Mouse (Mus musculus) testis, postnatal 10 days (tissue): ENCODE results near the gene Lce1c.
"Not testable (repeated sequence)": the region's sequence is repeated elsewhere in the genome, so short reads cannot be mapped to it uniquely, and the experiment has no call there.

ENCODE experiments used
- DNase-seq: peaks from one replicate; pipeline ENCODE4 v3.0.0; 2021; ENCODE audit warnings: low spot score

Gene Lce1c

DNA sequence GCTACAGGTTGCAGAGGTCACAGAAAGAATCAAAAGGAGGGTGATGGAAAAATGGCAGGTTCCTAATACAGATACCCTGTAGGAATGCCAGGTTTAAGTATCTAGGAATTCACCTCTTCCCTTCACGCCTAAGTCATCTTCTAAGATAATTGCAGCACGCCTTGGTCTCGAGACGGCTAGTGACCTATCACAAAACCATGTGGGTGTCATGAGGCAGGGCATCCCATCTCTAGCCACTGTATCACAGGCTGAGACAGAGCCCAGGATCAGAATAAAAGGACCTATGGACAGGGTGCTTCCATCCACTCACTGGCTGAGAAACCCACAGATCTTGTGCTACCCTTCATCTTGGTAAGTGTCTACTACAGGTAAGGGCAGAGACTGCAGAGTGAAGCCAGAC is at the start of gene Lce1c:
Gene Lce1c (plus strand): TSS at position 301 of the 400 bp plus-strand sequence.
- DNase-seq = no peak

DNA sequence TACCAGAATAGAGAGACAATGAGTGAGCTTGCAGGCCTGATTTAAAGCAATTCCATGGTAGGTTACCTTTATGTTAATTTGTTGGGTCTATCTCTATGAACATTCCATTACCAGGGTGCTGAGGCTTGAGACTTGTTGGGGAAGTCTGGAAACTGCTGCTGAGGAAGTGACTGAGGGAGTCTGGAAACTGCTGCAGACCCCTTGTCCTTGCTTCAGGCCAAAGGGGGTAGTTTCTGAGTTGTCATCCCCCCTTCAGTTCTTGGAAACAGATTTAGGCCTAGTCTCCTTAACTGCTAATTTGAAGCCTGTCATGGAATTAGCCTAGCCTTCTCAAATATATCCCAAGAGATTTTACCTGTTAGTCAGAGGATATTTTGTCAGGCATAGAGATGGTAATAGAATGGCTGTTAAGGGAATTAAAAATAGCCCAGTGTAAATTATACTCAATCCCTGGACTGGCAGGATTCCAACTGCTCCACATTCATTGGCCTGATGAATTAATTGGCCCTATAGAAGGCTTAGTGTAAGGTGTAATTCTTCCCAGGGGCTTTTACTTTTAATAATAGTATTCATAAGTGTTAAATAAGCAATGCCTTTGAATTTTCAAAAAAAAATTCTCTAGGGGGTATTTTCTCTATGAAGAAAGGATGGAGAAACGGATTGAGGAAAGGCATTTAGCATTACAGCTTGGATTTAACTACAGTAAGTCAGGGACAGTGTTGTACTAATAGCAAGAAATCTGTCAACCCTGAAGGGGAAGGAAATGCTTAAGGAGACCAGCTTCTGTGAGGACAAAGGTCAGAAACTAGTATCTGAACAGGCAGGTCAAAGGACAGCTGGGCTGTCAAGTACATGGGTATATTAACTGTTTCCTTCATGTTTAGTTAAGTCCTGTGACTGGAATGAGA is 41.0 kb upstream of the Lce1c start:
- DNase-seq = no peak

DNA sequence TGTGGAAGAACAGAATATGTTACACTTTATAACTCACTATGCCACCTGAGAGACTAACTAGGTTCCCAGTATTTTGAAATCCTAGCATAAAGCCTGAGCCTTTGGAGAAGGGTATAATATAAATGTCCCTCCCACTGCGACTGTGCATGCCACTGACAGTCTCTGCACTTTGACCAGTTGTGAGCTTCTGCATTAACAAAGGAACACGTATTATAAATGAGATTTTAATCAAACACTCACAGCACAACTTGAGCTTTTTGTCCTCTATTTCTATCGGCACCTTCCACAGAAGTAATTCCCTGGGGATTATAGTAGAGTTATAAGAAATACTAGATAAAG is 40.4 kb upstream of the Lce1c start:
- DNase-seq = no peak

DNA sequence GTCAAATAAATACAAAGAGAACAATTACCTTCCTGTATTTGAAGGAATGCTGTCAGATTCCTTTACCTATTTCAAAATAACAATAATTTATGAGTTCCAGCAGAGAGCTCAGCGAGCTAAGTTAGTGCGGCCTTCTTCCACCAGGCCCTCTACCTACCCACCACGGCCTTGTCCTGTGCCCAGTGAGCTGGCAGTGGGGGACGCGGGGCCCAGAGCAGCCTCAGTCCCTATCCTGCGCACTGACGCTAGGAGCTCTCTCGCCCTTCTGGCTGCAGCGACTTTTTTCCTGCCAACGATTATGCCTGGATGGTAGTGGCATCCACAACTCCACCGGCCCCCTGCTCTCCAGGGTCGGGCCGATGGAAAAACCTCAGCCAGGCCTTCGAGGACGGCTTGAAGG is 39.2 kb upstream of the Lce1c start:
- no peak for DNase-seq

DNA sequence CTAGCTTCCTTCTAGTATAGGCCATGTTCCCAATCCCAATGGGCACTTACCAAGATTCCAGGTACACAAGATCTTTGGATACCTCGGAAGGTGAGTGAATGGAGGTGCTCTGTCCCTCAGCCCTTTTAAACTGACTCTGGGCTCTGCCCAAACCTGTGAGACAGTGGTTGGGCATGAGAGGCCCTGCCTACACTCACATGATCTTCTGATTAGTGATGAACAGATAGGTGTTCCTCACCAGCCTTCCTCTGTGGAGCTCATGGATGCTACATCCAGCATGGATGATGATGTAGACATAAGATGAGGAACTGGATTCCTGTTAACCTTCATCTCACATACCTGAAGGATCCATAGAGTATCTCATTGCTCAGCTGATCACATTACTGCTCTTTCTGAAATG is 30.8 kb upstream of the Lce1c start, which contains the start of gene Lce1a1:
Gene Lce1a1 (minus strand): TSS at position 101 of the 400 bp plus-strand sequence.
- DNase-seq = no peak

DNA sequence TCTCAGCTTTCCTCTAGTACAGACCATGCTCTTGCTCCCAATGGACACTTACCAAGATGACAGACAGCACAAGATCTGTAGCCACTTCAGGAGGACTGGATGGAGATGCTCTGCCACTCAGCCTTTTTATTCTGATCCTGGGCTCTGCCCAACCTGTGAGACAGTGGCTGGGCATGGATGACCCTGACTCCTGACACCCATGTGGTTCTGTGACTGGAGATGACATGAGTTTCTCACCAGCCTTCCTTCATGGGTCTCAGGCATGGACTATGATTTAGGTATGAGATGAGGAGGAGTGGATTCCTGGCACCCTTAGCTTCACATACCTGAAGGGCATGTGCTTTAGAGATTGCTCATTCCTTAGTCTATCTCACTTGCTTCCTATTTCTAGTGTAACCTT is 22.2 kb upstream of the Lce1c start, which contains the start of gene Lce1b:
Gene Lce1b (minus strand): TSS at position 101 of the 400 bp plus-strand sequence.
- DNase-seq = no peak

DNA sequence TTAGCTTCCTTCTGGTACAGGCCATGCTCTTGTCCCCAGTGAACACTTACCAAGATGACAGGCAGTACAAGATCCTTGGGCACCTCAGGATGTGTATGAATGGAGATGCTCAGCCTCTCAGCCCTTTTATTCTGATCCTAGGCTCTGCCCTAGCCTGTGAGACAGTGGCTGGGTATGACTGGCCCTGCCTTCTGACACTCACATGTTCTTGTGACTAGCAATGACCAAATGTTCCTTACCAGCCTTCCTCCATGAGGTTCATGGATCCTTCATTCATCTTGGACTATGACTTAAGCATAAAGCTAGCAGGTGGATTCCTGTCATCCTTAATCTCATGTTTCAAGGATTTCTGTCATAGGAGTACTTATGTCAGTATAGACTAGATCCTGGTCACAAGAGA is 8.8 kb upstream of the Lce1c start, which contains the start of gene Lce1a2:
Gene Lce1a2 (minus strand): TSS at position 101 of the 400 bp plus-strand sequence.
- no peak for DNase-seq

DNA sequence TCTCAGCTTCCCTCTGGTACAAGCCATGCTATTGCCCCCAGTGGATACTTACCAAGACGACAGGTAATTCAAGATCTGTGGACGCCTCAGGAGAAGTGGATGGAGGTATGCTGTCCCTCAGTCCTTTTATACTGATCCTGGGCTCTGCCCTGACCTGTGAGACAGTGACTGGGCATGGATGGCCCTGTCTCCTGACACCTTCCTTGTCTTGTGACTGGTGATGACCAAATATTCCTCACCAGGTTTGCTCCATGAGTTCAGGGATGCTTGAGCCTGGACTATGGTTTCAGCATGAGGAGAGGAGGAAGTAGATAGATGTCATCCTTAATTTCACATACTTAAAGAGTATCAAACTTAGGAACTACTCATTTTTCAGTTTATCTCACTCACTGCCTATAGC is 8.1 kb downstream of the Lce1c start, which contains the start of gene Lce1d:
Gene Lce1d (minus strand): TSS at position 101 of the 400 bp plus-strand sequence.
- no peak for DNase-seq

DNA sequence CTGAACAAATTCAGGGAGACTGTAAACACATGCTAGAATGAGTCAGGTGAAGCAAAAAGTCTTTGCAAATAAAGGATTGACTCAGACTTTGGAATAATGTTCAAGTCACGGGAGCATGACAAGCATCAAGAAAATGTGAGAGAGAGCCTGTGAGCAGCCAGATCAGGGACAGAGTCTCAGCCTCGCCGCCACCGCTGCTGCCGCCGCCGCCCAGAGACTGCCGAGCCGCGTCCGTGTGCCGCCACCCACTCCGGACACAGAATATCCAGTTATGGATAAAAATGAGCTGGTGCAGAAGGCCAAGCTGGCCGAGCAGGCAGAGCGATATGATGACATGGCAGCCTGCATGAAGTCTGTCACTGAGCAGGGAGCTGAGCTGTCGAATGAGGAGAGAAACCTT is 10.1 kb downstream of the Lce1c start:
- DNase-seq = not testable (repeated sequence)

DNA sequence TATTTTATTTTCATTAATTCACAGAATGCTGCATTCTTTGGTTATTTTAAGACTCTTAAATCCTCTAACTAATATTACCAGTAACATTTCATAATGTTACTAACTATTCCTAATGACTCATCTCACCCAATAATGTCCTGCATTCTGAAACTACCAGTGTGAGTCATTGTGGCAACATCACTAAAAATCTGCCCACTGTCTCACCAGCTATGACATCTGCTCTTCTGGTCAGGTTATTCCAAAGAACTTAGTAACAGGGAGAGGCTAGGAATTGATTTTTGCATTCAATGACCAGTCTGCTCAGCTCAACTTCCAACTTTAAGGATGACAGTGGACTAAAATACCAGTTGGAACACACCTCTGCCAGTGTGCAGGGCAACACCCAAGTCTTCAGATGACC is 12.6 kb downstream of the Lce1c start:
- DNase-seq = no peak

DNA sequence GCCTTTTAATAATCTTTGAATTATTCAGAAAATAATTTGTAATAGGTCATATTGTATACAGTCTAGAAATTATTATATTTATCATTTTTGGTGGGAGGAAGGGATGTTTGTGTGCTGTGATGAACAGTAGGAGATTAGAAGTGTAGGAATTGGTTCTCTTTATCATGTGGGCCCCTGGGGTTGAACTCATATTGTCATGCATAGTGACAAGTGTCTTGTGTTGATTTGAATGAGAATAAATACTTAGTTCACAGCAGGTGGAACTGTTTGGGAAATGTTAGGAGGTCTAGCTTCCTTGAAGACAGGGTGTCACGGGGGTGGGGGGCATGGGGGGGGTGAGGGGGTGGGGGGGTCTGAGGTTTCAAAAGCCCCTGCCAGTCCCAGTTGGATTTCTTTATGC is 15.6 kb downstream of the Lce1c start:
- no peak for DNase-seq

DNA sequence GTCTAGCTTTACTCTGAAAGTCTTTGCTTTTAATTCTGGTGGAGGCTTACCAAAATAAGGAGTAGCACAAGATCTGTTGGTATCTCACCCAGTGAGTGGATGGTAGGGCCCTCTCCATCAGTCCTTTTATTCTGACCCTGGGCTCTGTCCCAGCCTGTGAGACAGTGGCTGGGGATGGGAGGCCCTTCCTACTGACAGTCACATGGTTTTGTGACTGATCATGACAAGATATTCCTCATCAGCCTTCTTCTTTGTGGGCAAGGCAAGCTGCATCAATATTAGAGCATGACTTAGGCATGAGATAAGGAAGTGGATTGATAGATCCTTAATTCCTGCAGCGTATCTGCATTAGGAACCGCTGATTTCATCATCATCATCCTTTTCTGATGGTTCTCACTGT is 29.9 kb downstream of the Lce1c start, which contains the start of gene Lce1e:
Gene Lce1e (minus strand): TSS at position 101 of the 400 bp plus-strand sequence.
- DNase-seq = no peak

DNA sequence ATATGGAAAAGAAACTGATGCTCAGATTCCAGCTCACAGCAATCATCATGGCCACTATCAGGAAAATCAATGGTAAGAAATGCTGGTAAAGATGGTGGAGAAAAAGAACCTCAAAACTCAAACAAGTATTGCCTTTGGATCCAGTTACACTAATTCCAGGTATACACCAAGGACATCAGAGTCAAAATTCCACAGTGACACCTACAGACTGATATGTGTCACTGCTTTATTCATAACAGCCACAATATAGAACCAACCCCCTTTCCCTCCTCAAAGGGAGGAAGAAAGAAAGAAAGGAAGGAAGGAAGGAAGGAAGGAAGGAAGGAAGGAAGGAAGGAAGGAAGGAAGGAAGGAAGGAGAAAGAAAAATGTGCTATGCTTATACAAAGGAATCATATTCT is 36.1 kb downstream of the Lce1c start:
- DNase-seq = no peak

DNA sequence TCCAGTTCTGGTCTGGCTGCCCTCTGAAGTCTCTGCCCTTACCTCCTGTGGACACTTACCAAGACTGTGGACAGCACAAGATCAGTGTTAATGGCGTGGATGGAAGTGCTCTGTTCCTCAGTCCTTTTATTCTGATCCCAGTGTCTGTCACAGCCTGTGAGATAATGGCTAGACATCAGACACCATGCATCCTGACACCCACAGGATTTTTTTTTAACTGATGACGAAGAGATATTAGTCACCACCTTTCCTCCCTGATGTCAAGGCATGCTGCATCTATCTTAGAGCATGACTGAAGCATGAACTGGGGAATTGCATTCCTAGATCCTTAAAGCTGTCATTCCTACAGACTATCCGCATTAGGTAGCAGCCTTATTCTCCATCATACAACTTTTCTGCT is 41.2 kb downstream of the Lce1c start, which contains the start of gene Lce1f:
Gene Lce1f (minus strand): TSS at position 101 of the 400 bp plus-strand sequence.
- no peak for DNase-seq

DNA sequence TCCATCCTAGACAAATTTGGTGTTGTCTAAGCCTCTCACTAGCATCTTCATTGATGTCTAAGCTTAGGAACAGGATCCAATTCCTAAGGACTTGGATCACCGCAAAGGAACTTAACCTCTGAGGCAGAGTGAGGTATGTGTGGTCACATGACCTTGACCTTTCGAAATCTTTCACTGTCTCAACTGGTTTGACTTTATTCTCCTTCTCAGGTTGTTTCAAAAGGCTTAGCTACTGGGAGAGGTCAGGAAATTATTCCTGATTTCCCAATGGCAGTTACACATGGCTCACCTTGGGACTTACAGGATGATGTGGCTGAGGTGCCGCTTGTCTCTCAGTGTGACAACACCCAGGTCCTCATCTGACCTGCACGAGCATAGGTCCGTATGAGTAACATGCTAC is 43.6 kb downstream of the Lce1c start:
- DNase-seq = no peak
